Mouse (Mus musculus) MEL (cell line): ENCODE data around the gene Acvr1c. TPM values are rescaled to one million over a fixed set of nuclear protein-coding genes. Genes with fewer than 3 reads are reported as not detected.

Experiments
- DNase-seq: peaks from one replicate; pipeline ENCODE4 v3.0.0; 2011; ENCODE audit warnings: low read depth, low spot score
- H3K27ac ChIP-seq: 2 replicates; pipeline ENCODE4 v1.5.1; 2012; ENCODE audit warnings: low read depth, mild to moderate bottlenecking, control low read depth, low read length, moderate library complexity; ENCODE audit not compliant: control insufficient read depth
- H3K27me3 ChIP-seq, 2 experiments: fragments of 150-350 bp in 1 of 2; sonication (generic) in 1 of 2; 2 replicates each; pipeline ENCODE4 v1.6.1; 2012; ENCODE audit warnings: low read length in 2 of 2, mild to moderate bottlenecking in 2 of 2, improper control_type of control experiment in 1 of 2, moderate library complexity in 1 of 2; ENCODE audit not compliant: insufficient read depth in 2 of 2, control insufficient read depth in 1 of 2
- H3K36me3 ChIP-seq, 2 experiments: 2 replicates each; pipeline ENCODE4 v1.6.1; 2012 to 2014; ENCODE audit warnings: low read length in 2 of 2, improper control_type of control experiment in 1 of 2, inconsistent platforms in 1 of 2, mild to moderate bottlenecking in 1 of 2; ENCODE audit not compliant: insufficient read depth in 2 of 2, control insufficient read depth in 1 of 2
- H3K4me1 ChIP-seq, 2 experiments: fragments of 150-350 bp in 1 of 2; sonication (generic) in 1 of 2; 2 replicates each; pipeline ENCODE4 v1.6.1; 2012; ENCODE audit warnings: low read length in 2 of 2, improper control_type of control experiment in 1 of 2, mild to moderate bottlenecking in 1 of 2; ENCODE audit not compliant: insufficient read depth in 2 of 2, control insufficient read depth in 1 of 2
- H3K4me3 ChIP-seq, 2 experiments: fragments of 150-350 bp in 1 of 2; sonication (generic) in 1 of 2; 2 replicates each; pipeline ENCODE4 v1.5.1; 2012; ENCODE audit warnings: low read depth in 2 of 2, low read length in 2 of 2, mild to moderate bottlenecking in 2 of 2, moderate library complexity in 2 of 2, control low read depth in 1 of 2, improper control_type of control experiment in 1 of 2; ENCODE audit not compliant: control insufficient read depth in 1 of 2, insufficient read depth in 1 of 2
- H3K79me2 ChIP-seq: 2 replicates; pipeline ENCODE4 v1.6.1; 2012; ENCODE audit warnings: mild to moderate bottlenecking, low read length, moderate library complexity; ENCODE audit not compliant: control insufficient read depth, poor library complexity, insufficient read depth
- H3K9ac ChIP-seq: 2 replicates; pipeline ENCODE4 v1.6.1; 2012; ENCODE audit warnings: low read depth, mild to moderate bottlenecking, control low read depth, low read length, moderate library complexity; ENCODE audit not compliant: control insufficient read depth, poor library complexity, severe bottlenecking
- H3K9me3 ChIP-seq: fragments of 150-350 bp; sonication (generic); replicated peaks from 2 replicates; pipeline ENCODE4 v1.6.1; 2012; ENCODE audit warnings: mild to moderate bottlenecking, low read length, improper control_type of control experiment, moderate library complexity; ENCODE audit not compliant: insufficient read depth
- CTCF ChIP-seq, 3 experiments: IDR thresholded peaks in 2 of 3; conservative IDR thresholded peaks in 1 of 3; 2 replicates each; pipeline ENCODE4 v1.5.1; 2011 to 2012; ENCODE audit warnings: low read length in 3 of 3, low read depth in 2 of 3, mild to moderate bottlenecking in 2 of 3, improper control_type of control experiment in 1 of 3, inconsistent platforms in 1 of 3, mixed read lengths in 1 of 3, moderate library complexity in 1 of 3; ENCODE audit not compliant: control insufficient read depth in 1 of 3, insufficient read depth in 1 of 3, poor library complexity in 1 of 3, severe bottlenecking in 1 of 3
- EP300 ChIP-seq, 2 experiments: IDR thresholded peaks; 2 replicates each; pipeline ENCODE4 v1.6.1; 2011; ENCODE audit warnings: improper control_type of control experiment in 2 of 2, low read length in 2 of 2, low read depth in 1 of 2, mild to moderate bottlenecking in 1 of 2
- GABPA ChIP-seq: IDR thresholded peaks from 2 replicates; pipeline ENCODE4 v1.6.1; 2012; ENCODE audit warnings: low read depth, mild to moderate bottlenecking, inconsistent platforms, low read length, improper control_type of control experiment, moderate library complexity
- GATA1 ChIP-seq: IDR thresholded peaks from 2 replicates; pipeline ENCODE4 v1.6.1; 2011; ENCODE audit warnings: low read depth, low read length, improper control_type of control experiment
- KAT2A ChIP-seq: conservative IDR thresholded peaks from 2 replicates; pipeline ENCODE4 v1.6.1; 2012; ENCODE audit warnings: low read depth, low read length, improper control_type of control experiment, inconsistent platforms
- MAFK ChIP-seq: IDR thresholded peaks from 2 replicates; pipeline ENCODE4 v1.6.1; 2011; ENCODE audit warnings: low read depth, mild to moderate bottlenecking, low read length, improper control_type of control experiment, borderline replicate concordance
- MAX ChIP-seq: IDR thresholded peaks from 2 replicates; pipeline ENCODE4 v1.6.1; 2011; ENCODE audit warnings: low read length, improper control_type of control experiment
- MAZ ChIP-seq: IDR thresholded peaks from 2 replicates; pipeline ENCODE4 v1.6.1; 2012; ENCODE audit warnings: low read depth, mild to moderate bottlenecking, inconsistent platforms, low read length, improper control_type of control experiment
- MXI1 ChIP-seq: IDR thresholded peaks from 2 replicates; pipeline ENCODE4 v1.6.1; 2011; ENCODE audit warnings: mild to moderate bottlenecking, low read depth, low read length, improper control_type of control experiment
- MYC ChIP-seq: IDR thresholded peaks from 2 replicates; pipeline ENCODE4 v1.6.1; 2011; ENCODE audit warnings: low read depth, mild to moderate bottlenecking, low read length, improper control_type of control experiment, moderate library complexity
- NRF1 ChIP-seq: IDR thresholded peaks from 2 replicates; pipeline ENCODE4 v1.6.1; 2014; ENCODE audit warnings: low read depth, mild to moderate bottlenecking, inconsistent platforms, low read length, improper control_type of control experiment, moderate library complexity; ENCODE audit not compliant: poor library complexity, insufficient read depth, severe bottlenecking
- POLR2AphosphoS5 ChIP-seq: IDR thresholded peaks from 2 replicates; pipeline ENCODE4 v1.6.1; 2012; ENCODE audit warnings: low read depth, borderline replicate concordance, mild to moderate bottlenecking, inconsistent platforms, low read length, moderate library complexity, mixed read lengths
- SMC3 ChIP-seq: IDR thresholded peaks from 2 replicates; pipeline ENCODE4 v1.6.1; 2011; ENCODE audit warnings: low read depth, low read length, improper control_type of control experiment
- USF1 ChIP-seq: IDR thresholded peaks from 2 replicates; pipeline ENCODE4 v1.6.1; 2014; ENCODE audit warnings: low read depth, mild to moderate bottlenecking, inconsistent platforms, low read length, improper control_type of control experiment, moderate library complexity
- USF2 ChIP-seq, 2 experiments: IDR thresholded peaks; 2 replicates each; pipeline ENCODE4 v1.6.1; 2011 to 2012; ENCODE audit warnings: improper control_type of control experiment in 2 of 2, low read length in 2 of 2, borderline replicate concordance in 1 of 2, inconsistent platforms in 1 of 2, low read depth in 1 of 2, mild to moderate bottlenecking in 1 of 2; ENCODE audit not compliant: insufficient read depth in 1 of 2
- ZKSCAN1 ChIP-seq: IDR thresholded peaks from 2 replicates; pipeline ENCODE4 v1.6.1; 2012; ENCODE audit warnings: low read depth, mild to moderate bottlenecking, inconsistent platforms, low read length, improper control_type of control experiment, moderate library complexity
- ZMIZ1 ChIP-seq: IDR thresholded peaks from 2 replicates; pipeline ENCODE4 v1.6.1; 2012; ENCODE audit warnings: low read depth, mild to moderate bottlenecking, inconsistent platforms, low read length, improper control_type of control experiment, moderate library complexity
- ZNF384 ChIP-seq: IDR thresholded peaks from 2 replicates; pipeline ENCODE4 v1.6.1; 2012; ENCODE audit warnings: low read depth, mild to moderate bottlenecking, inconsistent platforms, low read length, improper control_type of control experiment
- polyA plus RNA-seq, 2 experiments: library from polyadenylated mRNA; stranded (reverse) in 1 of 2; unstranded in 1 of 2; fragments of >175 nt in 1 of 2; fragments of >200 nt in 1 of 2; gene quantifications; 2 replicates each; pipeline versions ENCODE4 v1.2.1 to v1.2.4; 2012; ENCODE audit warnings: low replicate concordance in 2 of 2, low read depth in 1 of 2; ENCODE audit not compliant: insufficient read length in 2 of 2, insufficient read depth in 1 of 2, missing spikeins in 1 of 2
- total RNA-seq: library from RNA; depleted of rRNA; stranded (reverse); fragments of 300-350 nt; gene quantifications from 2 replicates; pipeline ENCODE4 v1.2.3, GENCODE M21; 2012

The Acvr1c gene
- total and polyA plus RNA-seq, 3 experiments, result not detected

DNA sequence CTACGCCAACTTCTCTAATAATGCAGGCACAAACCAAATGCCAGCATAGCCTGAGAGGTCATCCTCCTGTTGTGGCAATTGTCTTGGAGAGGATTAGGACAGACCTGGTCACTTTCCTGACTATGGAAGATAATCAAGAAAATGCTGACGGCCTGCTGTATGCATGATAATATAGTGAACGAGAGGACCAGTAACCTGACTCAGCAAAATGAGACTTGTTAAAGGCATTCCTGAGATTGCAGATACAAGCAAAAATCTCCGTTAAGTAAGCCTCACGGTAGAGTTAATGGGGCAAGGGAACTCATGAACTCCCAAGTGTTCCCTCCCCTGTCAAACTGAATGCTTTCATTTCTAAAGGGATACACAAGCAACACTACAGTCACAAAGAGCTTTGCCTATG is 28.1 kb downstream of the Acvr1c start:
- no peaks in the 10 kb centered on the region for H3K36me3 ChIP-seq
- H3K4me1 ChIP-seq, result no peaks in the 10 kb centered on the region
- H3K79me2 ChIP-seq, result no peaks in the 10 kb centered on the region
- no peak for DNase-seq
- TF ChIP-seq EP300 (IDR thresholded peaks at IDR 0.05; ENCODE audit: low read depth in 1 of 2, low read length in 2 of 2), result no peak
- no peak for TF ChIP-seq USF1
- no peak for TF ChIP-seq MAZ
- TF ChIP-seq SMC3, result no peak
- TF ChIP-seq GATA1, result no peak
- no peak for TF ChIP-seq MAX
- TF ChIP-seq NRF1, result no peak
- no peak for TF ChIP-seq MAFK
- TF ChIP-seq ZKSCAN1, result no peak
- TF ChIP-seq MXI1, result no peak
- TF ChIP-seq GABPA, result no peak
- TF ChIP-seq ZNF384, result no peak
- TF ChIP-seq CTCF (IDR thresholded peaks at IDR 0.05 in 2 of 3, conservative IDR thresholded peaks at IDR 0.05 in 1 of 3; ENCODE audit: control insufficient read depth in 1 of 3, insufficient read depth in 1 of 3, low read depth in 2 of 3, low read length in 3 of 3, poor library complexity in 1 of 3, severe bottlenecking in 1 of 3), result no peak
- no peak for TF ChIP-seq USF2 (IDR thresholded peaks at IDR 0.05; ENCODE audit: borderline replicate concordance in 1 of 2, insufficient read depth in 1 of 2, low read depth in 1 of 2, low read length in 2 of 2)
- no peak for TF ChIP-seq ZMIZ1
- TF ChIP-seq MYC, result no peak
- no peak overlapping the region for H3K4me3 ChIP-seq
- H3K9me3 ChIP-seq, result no peaks in the 10 kb centered on the region
- H3K9ac ChIP-seq, result no peak overlapping the region
- no peak overlapping the region for H3K27ac ChIP-seq
- H3K27me3 ChIP-seq, result no peaks in the 10 kb centered on the region

DNA sequence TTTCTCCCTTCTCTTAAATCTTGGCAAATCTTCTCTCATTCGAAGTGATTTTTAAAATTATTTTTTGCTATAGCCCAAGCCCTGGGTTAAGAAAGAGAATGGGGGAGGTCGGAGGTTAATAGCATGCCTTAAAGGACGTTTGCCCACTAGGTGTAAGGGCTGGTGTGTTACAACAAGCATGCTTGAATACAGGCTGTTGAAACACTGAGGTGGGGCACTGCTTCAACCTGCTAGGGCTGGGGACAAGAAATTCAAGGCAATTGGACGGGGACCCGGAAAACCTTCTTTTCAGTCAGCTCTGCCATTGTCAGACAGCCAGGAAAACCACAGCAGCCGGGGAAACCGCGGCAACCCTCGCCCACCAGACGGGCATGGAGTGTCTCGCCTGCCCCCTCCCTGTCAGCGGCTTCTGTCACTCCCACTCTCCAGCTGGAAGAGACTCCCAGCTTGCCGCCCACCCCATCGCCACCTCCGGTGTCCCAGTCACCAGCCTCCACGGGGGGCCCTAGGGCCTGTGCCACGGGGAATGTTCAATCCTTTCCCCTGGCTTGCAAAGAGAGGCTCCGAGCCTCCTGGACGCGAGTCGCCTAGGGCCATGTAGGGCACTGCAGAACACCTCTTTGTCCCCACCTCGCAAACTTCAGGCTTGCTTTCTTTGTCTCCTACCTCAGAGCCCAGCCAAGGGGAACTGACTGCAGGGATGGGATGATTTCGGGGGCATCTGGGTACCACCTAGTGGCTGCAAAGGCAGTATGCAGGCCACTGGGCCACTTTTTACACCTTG is 33.4 kb downstream of the Acvr1c start:
- Histone ChIP-seq H3K79me2 (no peaks in the 10 kb centered on the region), H3K27me3 (no peaks in the 10 kb centered on the region), H3K4me3 (no peak overlapping the region), H3K36me3 (no peaks in the 10 kb centered on the region), H3K9me3 (no peaks in the 10 kb centered on the region), H3K9ac (no peak overlapping the region), H3K27ac (no peak overlapping the region), H3K4me1 (no peaks in the 10 kb centered on the region)
- TF ChIP-seq NRF1, result no peak
- TF ChIP-seq MAX, result no peak
- no peak for TF ChIP-seq KAT2A
- no peak for TF ChIP-seq POLR2AphosphoS5
- TF ChIP-seq SMC3, result no peak
- DNase-seq, result no peak
